Mouse (Mus musculus): ENCODE results near the gene Slc22a22. TPM values are rescaled to one million over a fixed set of nuclear protein-coding genes. Genes with fewer than 3 reads are reported as not detected.
"Not testable (repeated sequence)": the region's sequence is repeated elsewhere in the genome, so short reads cannot be mapped to it uniquely, and the experiment has no call there.

Gene Slc22a22
- polyA plus RNA-seq, 1 experiment from 2014 or later, result not detected

- Histone ChIP-seq H3K4me3 (no peak overlapping the region), H3K9me3 (no peaks in the 10 kb centered on the region), H3K4me2 (replicated peaks) (no peak overlapping the region), H3K9ac (no peak overlapping the region), H3K4me1 (no peaks in the 10 kb centered on the region), H3K27me3 (no peaks in the 10 kb centered on the region), H3K36me3 (no peaks in the 10 kb centered on the region), H3K27ac (no peak overlapping the region)
- no peak for ATAC-seq (ENCODE audit: low FRiP score, low read depth)
- WGBS, result 36% methylated on average over 3 of the region's 3 CpGs
Measured at GRCm38 (mm10) chr15:57340499-57340898, 136.9 kb downstream of the Slc22a22 start.

- Histone ChIP-seq H3K4me3 (no peak overlapping the region), H3K27me3 (no peaks in the 10 kb centered on the region), H3K36me3 (no peaks in the 10 kb centered on the region), H3K4me1 (no peaks in the 10 kb centered on the region), H3K27ac (no peak overlapping the region), H3K4me2 (replicated peaks) (no peak overlapping the region), H3K9me3 (no peaks in the 10 kb centered on the region), H3K9ac (no peak overlapping the region)
- 80% methylated on average over 2 of the region's 2 CpGs for WGBS
- no peak for ATAC-seq (ENCODE audit: low FRiP score, low read depth)
Measured at GRCm38 (mm10) chr15:57331326-57331725, 146.1 kb downstream of the Slc22a22 start.

- Histone ChIP-seq H3K27ac (no peak overlapping the region), H3K4me1 (no peaks in the 10 kb centered on the region), H3K36me3 (no peaks in the 10 kb centered on the region), H3K4me3 (no peak overlapping the region), H3K9ac (no peak overlapping the region), H3K4me2 (replicated peaks) (no peak overlapping the region), H3K9me3 (no peaks in the 10 kb centered on the region), H3K27me3 (no peaks in the 10 kb centered on the region)
- 71% methylated on average over 2 of the region's 2 CpGs for WGBS
- ATAC-seq (ENCODE audit: low FRiP score, low read depth), result no peak
Measured at GRCm38 (mm10) chr15:57318001-57318400, 159.4 kb downstream of the Slc22a22 start.

- H3K9ac ChIP-seq, result no peak overlapping the region
- no peak overlapping the region for H3K4me2 ChIP-seq (replicated peaks)
- no peaks in the 10 kb centered on the region for H3K27me3 ChIP-seq
- 86% methylated on average over 2 of the region's 2 CpGs for WGBS
- H3K36me3 ChIP-seq, result no peaks in the 10 kb centered on the region
- no peaks in the 10 kb centered on the region for H3K4me1 ChIP-seq
- peaks cover 3% of the 10 kb centered on the region; the same call in 1 of the 2 replicates for H3K9me3 ChIP-seq
- ATAC-seq (ENCODE audit: low FRiP score, low read depth), result no peak
- no peak overlapping the region for H3K4me3 ChIP-seq
- no peak overlapping the region for H3K27ac ChIP-seq
Measured at GRCm38 (mm10) chr15:57316486-57316885, 160.9 kb downstream of the Slc22a22 start.

GRCm38 (mm10) chr15:57302710-57303109 lies 174.7 kb downstream of the Slc22a22 start:
- H3K9ac ChIP-seq, result no peak overlapping the region
- no peaks in the 10 kb centered on the region for H3K36me3 ChIP-seq
- H3K27ac ChIP-seq, result no peak overlapping the region
- WGBS, result 62% methylated on average over 1 of the region's 1 CpGs
- no peaks in the 10 kb centered on the region for H3K9me3 ChIP-seq
- no peak overlapping the region for H3K4me3 ChIP-seq
- H3K4me1 ChIP-seq, result no peaks in the 10 kb centered on the region
- no peak for ATAC-seq (ENCODE audit: low FRiP score, low read depth)
- no peak overlapping the region for H3K4me2 ChIP-seq (replicated peaks)
- no peaks in the 10 kb centered on the region for H3K27me3 ChIP-seq

GRCm38 (mm10) chr15:57278505-57278904 lies 198.9 kb downstream of the Slc22a22 start:
- WGBS, result 40% methylated on average over 1 of the region's 1 CpGs
- Histone ChIP-seq H3K36me3 (no peaks in the 10 kb centered on the region), H3K27ac (no peak overlapping the region), H3K4me3 (no peak overlapping the region), H3K9me3 (no peaks in the 10 kb centered on the region), H3K4me1 (no peaks in the 10 kb centered on the region), H3K27me3 (no peaks in the 10 kb centered on the region), H3K9ac (no peak overlapping the region), H3K4me2 (replicated peaks) (no peak overlapping the region)
- no peak for ATAC-seq (ENCODE audit: low FRiP score, low read depth)

GRCm38 (mm10) chr15:57276411-57276810 lies 201.0 kb downstream of the Slc22a22 start:
- Histone ChIP-seq H3K36me3 (no peaks in the 10 kb centered on the region), H3K27me3 (no peaks in the 10 kb centered on the region), H3K27ac (no peak overlapping the region), H3K9me3 (no peaks in the 10 kb centered on the region), H3K4me2 (replicated peaks) (no peak overlapping the region), H3K4me3 (no peak overlapping the region), H3K4me1 (no peaks in the 10 kb centered on the region), H3K9ac (no peak overlapping the region)
- ATAC-seq (ENCODE audit: low FRiP score, low read depth), result no peak

GRCm38 (mm10) chr15:57240061-57240460 lies 237.4 kb downstream of the Slc22a22 start:
- H3K27me3 ChIP-seq; H3K4me1 ChIP-seq; H3K9ac ChIP-seq; ATAC-seq (ENCODE audit: low FRiP score, low read depth); H3K36me3 ChIP-seq; H3K9me3 ChIP-seq; H3K4me2 ChIP-seq (replicated peaks); H3K4me3 ChIP-seq; H3K27ac ChIP-seq: not testable (repeated sequence)
- 74% methylated on average over 1 of the region's 1 CpGs for WGBS

GRCm38 (mm10) chr15:57230439-57230838 lies 247.0 kb downstream of the Slc22a22 start:
- H3K4me2 ChIP-seq (replicated peaks), result no peak overlapping the region
- ATAC-seq (ENCODE audit: low FRiP score, low read depth), result no peak
- no peak overlapping the region for H3K9ac ChIP-seq

GRCm38 (mm10) chr15:57205315-57205714 lies 272.1 kb downstream of the Slc22a22 start:
- Histone ChIP-seq H3K27me3 (no peaks in the 10 kb centered on the region), H3K4me3 (no peak overlapping the region), H3K4me1 (no peaks in the 10 kb centered on the region), H3K36me3 (no peaks in the 10 kb centered on the region), H3K27ac (no peak overlapping the region), H3K4me2 (replicated peaks) (no peak overlapping the region), H3K9me3 (no peaks in the 10 kb centered on the region), H3K9ac (no peak overlapping the region)
- 50% methylated on average over 3 of the region's 3 CpGs for WGBS
- ATAC-seq (ENCODE audit: low FRiP score, low read depth), result no peak

More at GRCm38 (mm10) chr15:57230439-57230838, 247.0 kb downstream of the Slc22a22 start:
- H3K9me3 ChIP-seq, result no peaks in the 10 kb centered on the region
- no peaks in the 10 kb centered on the region for H3K27me3 ChIP-seq
- H3K4me1 ChIP-seq, result no peaks in the 10 kb centered on the region
- no peaks in the 10 kb centered on the region for H3K36me3 ChIP-seq
- H3K4me3 ChIP-seq, result no peak overlapping the region
- no peak overlapping the region for H3K27ac ChIP-seq

- no peaks in the 10 kb centered on the region for H3K9me3 ChIP-seq
- no peak overlapping the region for H3K4me2 ChIP-seq (replicated peaks)
- no peak for ATAC-seq (ENCODE audit: low FRiP score, low read depth)
- H3K9ac ChIP-seq, result no peak overlapping the region
- H3K4me3 ChIP-seq, result no peak overlapping the region
- H3K27ac ChIP-seq, result no peak overlapping the region
- H3K27me3 ChIP-seq, result no peaks in the 10 kb centered on the region
- H3K4me1 ChIP-seq, result no peaks in the 10 kb centered on the region
- H3K36me3 ChIP-seq, result no peaks in the 10 kb centered on the region
Measured at GRCm38 (mm10) chr15:57204444-57204930, 272.9 kb downstream of the Slc22a22 start.
